Mouse (Mus musculus) cortical plate, adult 2 months (tissue): Measurements from ENCODE around the gene Acvr2b. TPM values are rescaled to one million over a fixed set of nuclear protein-coding genes. Genes with fewer than 3 reads are reported as not detected.

Experiments used
- H3K27ac ChIP-seq: fragments of 200-500 bp; 2 replicates; pipeline ENCODE4 v1.5.1; 2012; ENCODE audit warnings: low read length, control low read depth, inconsistent platforms; ENCODE audit not compliant: insufficient read depth
- H3K4me1 ChIP-seq: fragments of 200-500 bp; 2 replicates; pipeline ENCODE4 v1.6.1; 2011; ENCODE audit warnings: low read length; ENCODE audit not compliant: control insufficient read depth, insufficient read depth
- H3K4me3 ChIP-seq: fragments of 200-500 bp; 2 replicates; pipeline ENCODE4 v1.5.1; 2011; ENCODE audit warnings: mild to moderate bottlenecking, low read length, control low read depth; ENCODE audit not compliant: insufficient read depth
- CTCF ChIP-seq: fragments of 200-500 bp; IDR thresholded peaks from 2 replicates; pipeline ENCODE4 v1.5.1; 2011; ENCODE audit warnings: mild to moderate bottlenecking, control low read depth, low read length; ENCODE audit not compliant: insufficient read depth; ENCODE audit errors: extremely low read depth
- POLR2A ChIP-seq: fragments of 200-500 bp; IDR thresholded peaks from 2 replicates; pipeline ENCODE4 v1.6.1; 2011; ENCODE audit warnings: mild to moderate bottlenecking, low read length, control low read depth; ENCODE audit not compliant: insufficient read depth; ENCODE audit errors: extremely low read depth
- polyA plus RNA-seq: library from polyadenylated mRNA; depleted of rRNA; stranded (reverse); fragments of >200 nt; gene quantifications from 2 replicates; pipeline ENCODE4 v1.2.3, GENCODE M21; 2012; rRNA removed

The Acvr2b gene
- polyA plus RNA-seq, 1 experiment = 5.8 TPM

- no peak overlapping the region for H3K27ac ChIP-seq
- H3K4me3 ChIP-seq = no peak overlapping the region
- no peak for TF ChIP-seq CTCF
- TF ChIP-seq POLR2A = no peak
- H3K4me1 ChIP-seq = no peaks in the 10 kb centered on the region
These were observed 77.4 kb downstream of the Acvr2b start for GRCm38 (mm10) chr9:119479297-119479696.

- Histone ChIP-seq H3K4me1 (no peaks in the 10 kb centered on the region), H3K4me3 (no peak overlapping the region), H3K27ac (no peak overlapping the region)
- TF ChIP-seq POLR2A = no peak
- TF ChIP-seq CTCF = no peak
These were observed 79.7 kb downstream of the Acvr2b start for GRCm38 (mm10) chr9:119481612-119482011.

GRCm38 (mm10) chr9:119483554-119484353 is 81.8 kb downstream of the Acvr2b start:
- Histone ChIP-seq H3K27ac (no peak overlapping the region), H3K4me3 (no peak overlapping the region), H3K4me1 (no peaks in the 10 kb centered on the region)
- no peak for TF ChIP-seq CTCF
- no peak for TF ChIP-seq POLR2A

GRCm38 (mm10) chr9:119484420-119484819 is 82.5 kb downstream of the Acvr2b start:
- Histone ChIP-seq H3K4me3 (no peak overlapping the region), H3K4me1 (no peaks in the 10 kb centered on the region), H3K27ac (no peak overlapping the region)
- no peak for TF ChIP-seq CTCF
- TF ChIP-seq POLR2A = no peak

Other genes starting within 250 kb of the Acvr2b start
- gene Acaa1b, start 245.0 kb upstream of the Acvr2b start, polyA plus RNA-seq = 1.0 and 1.5 TPM in 2 replicates
- not detected in 2 replicates for gene Gm47289, start 243.0 kb upstream of the Acvr2b start, polyA plus RNA-seq
- not detected in 2 replicates for gene Slc22a13, start 193.0 kb upstream of the Acvr2b start, polyA plus RNA-seq
- gene Oxsr1, start 79.7 kb upstream of the Acvr2b start, polyA plus RNA-seq = 44.2 and 46.9 TPM in 2 replicates
- gene Acaa1a, start 62.4 kb upstream of the Acvr2b start, polyA plus RNA-seq = 141 and 149 TPM in 2 replicates
- gene Myd88, start 60.7 kb upstream of the Acvr2b start, polyA plus RNA-seq = 5.4 TPM in 2 replicates
- gene Xylb, start 44.7 kb upstream of the Acvr2b start, polyA plus RNA-seq = 7.8 and 8.2 TPM in 2 replicates
- 0.29 TPM in 1 of 2 replicates, not detected in the other for gene Slc22a14, start 36.6 kb upstream of the Acvr2b start, polyA plus RNA-seq
- gene Exog, start 42.8 kb downstream of the Acvr2b start, polyA plus RNA-seq = 17.9 and 18.1 TPM in 2 replicates
- gene Scn5a, start 176.9 kb downstream of the Acvr2b start, polyA plus RNA-seq = 0.34 and 0.38 TPM in 2 replicates